Mouse (Mus musculus) adrenal gland, postnatal 14 days (tissue): ENCODE results near the gene Zfand3. TPM values are rescaled to one million over a fixed set of nuclear protein-coding genes. Genes with fewer than 3 reads are reported as not detected.

Experiments used
- DNase-seq: peaks from one replicate; pipeline ENCODE4 v3.0.0; 2021; ENCODE audit warnings: mixed read lengths
- long read RNA-seq, 2 experiments: library from polyadenylated mRNA; stranded (forward); transcript quantifications; one replicate each; pipeline ENCODE4 v2.0.0; 2021
- total RNA-seq: library from RNA; stranded (reverse); gene quantifications from 2 replicates; pipeline ENCODE4 v1.2.3, GENCODE M21; 2021

Zfand3 gene
- total RNA-seq, result 126 and 133 TPM in 2 replicates
- long read RNA-seq, experiment 1, transcript Zfand3-204 (5 exons, 3,489 nt), result major isoform, 5 of 19 reads
- long read RNA-seq, experiment 1, partial matches to known transcripts, result 5 of 19 reads
- long read RNA-seq, experiment 1, other reads (novel, unspliced or antisense), result 5 of 19 reads
- long read RNA-seq, experiment 2, partial matches to known transcripts, result 9 of 26 reads
- long read RNA-seq, experiment 2, other reads (novel, unspliced or antisense), result 10 of 26 reads

DNA sequence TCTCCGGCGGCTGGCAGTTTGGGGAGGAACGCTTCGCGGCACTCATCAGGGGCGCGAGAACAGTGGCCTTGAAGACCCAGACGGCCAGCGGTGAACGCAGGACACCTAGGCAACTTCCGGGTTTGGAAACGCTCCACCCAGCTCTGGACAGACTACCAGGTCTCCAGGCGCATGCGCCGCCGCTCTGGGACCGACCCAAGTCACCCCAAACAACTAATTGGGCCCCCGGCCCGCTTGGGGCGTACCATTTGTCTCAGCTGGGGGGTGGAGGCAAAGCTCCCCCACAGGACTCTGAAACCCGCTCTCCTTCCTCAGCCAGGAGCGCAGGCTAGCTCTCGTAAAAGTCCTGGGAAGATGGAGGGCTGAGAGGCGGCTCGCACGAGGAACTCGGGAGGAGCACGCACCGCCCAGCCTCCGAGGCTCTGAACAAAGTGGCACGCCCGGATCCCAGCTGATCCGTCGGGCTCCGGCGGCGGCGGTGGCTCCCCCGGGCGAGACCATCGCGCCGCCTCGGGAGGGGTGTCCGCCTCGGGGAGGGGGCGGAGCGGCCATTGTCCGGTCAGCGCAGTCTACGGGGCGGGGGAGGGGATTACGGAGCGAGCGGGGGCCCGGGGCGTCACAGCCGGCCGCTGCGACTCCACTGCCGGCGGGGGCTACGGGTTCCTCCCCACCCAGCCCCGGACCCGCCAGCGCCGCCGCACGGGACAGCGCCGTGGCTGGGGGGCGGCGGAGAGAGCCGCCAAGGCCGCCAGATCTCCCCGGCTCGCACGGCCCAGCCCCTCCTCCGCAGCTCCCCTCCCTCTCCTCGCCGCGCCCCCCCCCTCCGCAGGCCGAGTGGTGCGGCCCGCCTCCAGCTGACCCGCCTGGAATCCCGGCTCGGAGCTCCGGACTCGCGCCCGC, at the start of gene Zfand3:
TSS of gene Zfand3 (plus strand) at position 531 of the 900 bp plus-strand sequence.
- peak; percentile 97 for DNase-seq

DNA sequence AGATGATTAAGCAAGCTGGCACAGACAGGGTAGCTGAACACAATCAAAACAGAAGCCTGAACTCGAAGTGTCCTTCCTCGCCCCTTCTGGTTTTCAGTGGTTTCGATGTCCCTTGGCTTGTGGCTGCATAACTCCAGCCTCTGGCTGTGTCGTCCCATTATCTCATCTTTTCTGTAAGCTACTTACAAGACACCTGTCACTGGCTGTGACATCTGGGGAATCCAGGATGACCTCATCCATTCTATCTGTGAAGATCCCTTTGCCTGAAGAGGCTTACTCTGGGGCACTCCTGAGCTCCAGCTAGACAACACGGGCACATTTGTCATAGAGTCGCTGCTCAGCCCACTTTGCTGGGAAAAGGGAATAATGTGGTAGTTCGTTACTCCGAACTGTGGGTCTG, 48.7 kb upstream of the Zfand3 start:
- DNase-seq, result no peak

DNA sequence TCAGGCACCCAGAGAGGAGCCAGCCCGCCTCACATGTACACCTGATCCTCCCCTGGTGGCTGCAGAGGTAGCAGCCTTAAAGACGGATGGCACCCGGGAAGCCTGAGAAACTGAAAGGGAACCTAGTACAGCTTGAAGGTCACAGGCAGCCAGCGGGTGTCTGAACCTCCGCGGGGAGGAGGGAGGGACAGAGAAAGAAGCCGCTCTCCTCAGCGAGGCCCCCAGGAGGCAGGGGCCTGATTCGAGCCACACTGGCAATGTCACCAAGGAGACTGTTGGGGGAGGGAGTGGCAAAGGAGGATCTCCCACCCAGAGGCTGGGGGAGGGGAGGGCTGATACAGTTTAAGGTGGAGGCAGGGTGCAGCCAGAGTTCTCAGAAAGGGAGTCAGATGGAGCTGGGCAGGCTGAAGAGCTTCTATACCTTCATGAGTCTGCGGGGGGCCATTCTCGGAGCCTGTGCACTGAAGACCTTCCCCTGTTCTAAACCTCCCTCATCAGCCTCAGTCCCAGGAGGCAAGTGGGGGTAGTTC, 40.7 kb upstream of the Zfand3 start:
- peak; percentile 62 for DNase-seq

DNA sequence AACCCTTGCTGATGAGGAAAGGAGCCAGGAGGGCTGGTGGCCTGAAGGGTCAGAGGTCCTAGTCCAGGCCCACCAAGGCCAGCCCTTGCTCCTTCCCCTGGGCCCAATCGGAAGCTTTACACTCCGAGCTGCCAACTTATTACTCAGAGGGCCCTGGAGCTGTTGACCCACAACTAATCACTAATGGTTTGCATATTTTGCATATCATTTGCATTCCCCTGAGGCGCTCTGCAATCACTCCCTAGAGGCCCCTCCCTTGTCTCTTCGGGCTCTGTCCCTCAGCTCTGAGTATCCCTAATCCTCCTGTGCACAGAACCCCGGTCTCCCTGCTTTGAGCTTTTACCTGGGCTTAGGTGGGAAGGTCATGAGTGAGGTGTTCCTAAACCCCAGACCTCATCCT, 39.0 kb upstream of the Zfand3 start:
- DNase-seq, result no peak

DNA sequence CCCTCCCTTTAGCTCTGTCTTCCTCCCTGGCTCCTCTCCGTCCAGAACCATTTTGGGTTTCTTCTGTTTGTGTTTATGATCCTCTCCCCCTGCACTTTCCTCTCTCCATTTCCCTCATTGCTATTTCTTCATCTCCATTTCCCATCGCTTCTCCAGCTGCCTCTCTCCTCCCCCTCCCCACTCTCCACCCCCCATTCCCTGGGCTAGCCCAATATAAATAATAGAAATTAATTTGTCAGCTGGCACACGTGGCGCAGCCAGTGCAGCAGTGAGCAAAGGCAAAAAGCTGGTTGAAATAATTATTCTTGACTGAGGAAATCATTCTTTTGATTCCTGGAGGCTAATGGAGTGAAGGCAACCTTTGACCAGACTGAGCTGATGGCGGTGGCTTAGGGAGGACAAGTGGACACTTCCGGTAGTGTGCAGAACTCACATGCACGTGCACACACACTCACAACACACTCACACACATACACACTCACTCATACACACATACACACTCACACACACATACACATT, 34.4 kb upstream of the Zfand3 start, which contains the start of gene Mdga1:
TSS of gene Mdga1 (minus strand) at position 51 of the 519 bp plus-strand sequence.
- no peak for DNase-seq

DNA sequence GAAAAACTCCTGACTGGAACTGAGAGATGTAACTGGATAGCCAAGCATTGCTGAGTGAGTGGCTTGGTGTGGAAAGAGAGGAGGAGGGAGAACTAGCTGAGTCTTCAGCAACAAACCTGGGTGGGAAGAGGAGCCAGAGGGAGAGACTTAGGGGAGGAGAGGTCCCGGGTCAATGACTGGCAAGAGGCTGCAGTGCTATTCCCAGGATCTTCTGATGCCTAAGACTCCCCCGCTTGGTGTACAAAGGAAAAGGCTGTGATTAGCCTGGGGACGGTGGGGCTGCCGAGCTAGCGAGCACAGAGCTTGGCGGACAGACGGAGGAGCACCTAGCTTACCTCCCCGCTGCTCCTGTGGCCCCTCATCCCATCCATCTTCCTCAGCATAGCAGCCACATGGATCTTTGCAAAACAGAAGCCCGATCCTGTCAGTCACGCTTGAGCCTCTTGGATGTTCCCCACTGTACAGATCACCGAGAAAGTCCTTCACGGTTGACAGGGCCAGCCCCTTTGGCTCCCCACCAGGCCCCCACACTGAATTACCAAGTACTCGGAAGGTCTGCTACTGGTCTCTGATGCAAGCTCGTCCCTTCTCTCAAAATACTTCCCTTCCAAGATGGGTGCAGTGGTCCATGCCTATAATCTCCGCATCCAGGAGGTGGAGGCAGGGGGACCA, 32.6 kb upstream of the Zfand3 start:
- no peak for DNase-seq

DNA sequence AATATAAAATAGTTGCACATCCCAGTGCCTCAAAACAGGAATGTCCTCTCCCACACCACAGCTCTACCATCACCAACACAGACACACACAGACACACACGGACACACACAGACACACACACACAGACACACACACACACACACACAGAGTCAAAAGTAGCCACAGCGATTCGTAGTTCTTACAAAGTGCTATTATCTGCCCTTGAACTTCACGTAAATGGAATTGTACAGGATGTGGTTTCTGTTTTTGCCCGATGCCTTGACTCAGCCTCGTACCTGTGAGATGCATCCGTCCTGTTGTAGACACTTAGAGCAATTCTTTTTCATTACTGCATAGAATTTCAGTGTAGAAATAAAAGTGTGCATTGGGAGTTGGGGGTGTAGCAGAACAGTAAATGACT, 31.3 kb upstream of the Zfand3 start:
- DNase-seq, result no peak

DNA sequence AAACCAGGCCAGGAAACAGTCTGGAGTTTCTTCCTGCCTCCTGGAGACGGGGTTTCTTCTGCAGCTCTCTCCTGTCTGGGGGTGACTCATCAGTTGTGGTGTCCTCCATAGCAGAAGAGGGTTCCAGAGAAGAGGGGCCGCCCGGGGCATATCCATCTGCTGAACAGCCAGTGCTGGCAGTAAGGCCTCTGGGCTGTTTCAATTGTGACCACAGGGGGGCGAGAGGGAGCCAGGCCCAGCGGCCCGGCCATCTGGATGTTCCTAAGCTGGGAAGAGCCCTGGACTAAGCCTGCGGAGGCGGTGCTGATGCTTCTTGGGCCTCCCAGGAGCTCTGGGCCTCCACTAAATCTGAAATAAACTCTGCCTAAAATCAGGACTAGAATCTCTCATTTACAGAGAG, 28.8 kb upstream of the Zfand3 start:
- peak; percentile 94 for DNase-seq

DNA sequence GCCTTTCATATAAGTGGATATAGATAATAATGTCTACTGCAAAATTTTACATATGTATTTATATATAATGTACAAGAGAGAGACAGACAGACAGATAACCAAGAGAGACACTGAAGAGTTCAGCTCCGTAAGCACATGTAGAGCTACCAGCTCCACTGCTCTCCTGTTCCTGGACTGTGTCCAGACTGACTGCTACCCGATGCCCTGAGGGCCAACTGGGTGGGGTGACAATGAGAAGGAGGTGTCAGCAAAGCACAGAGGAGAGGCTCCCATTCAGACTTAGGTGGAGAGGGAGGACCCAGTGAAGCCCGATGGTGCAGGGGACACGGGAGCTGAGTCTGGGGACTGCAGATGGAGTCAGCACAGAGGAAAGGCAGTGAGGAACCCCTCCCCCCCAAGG, 25.5 kb upstream of the Zfand3 start:
- DNase-seq, result peak; percentile 27

DNA sequence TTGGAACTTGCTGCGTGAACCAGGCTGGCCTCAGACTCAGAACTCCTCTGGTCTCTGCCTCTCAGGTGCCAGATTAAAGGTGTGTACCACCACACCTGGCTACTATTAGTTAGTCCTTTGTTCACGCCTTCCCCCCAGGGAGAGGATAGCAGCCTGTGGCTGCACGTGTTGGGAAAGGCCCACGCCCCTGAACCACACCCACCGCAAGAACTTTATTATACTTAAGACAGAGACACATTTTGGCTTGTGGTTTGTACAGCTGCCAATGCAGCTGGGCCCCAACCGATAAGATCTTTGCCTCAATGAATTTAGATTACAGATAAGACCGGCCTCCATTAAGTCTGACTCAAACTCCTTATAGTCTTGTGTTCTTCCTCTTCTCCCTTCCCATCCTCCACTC, 24.7 kb upstream of the Zfand3 start:
- no peak for DNase-seq

DNA sequence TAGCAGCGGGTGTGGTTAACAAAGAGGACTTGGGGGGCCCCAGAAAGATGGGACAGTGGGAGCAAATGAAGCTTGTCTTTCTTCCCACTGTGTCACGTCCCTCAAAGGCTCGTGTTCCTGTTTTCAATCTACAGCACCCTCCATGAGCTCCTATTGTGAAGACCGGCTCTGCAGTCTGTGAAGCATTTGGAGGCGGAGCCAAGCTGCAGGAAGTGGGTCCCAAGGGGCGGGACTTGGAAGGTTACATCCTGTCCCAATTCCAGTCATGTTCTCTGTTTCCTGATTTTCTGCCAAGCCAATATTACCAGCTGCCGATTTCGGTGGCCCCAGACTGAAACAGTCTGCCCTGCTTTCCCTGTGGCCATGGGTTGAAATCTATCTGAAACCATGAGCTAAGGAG, 23.0 kb upstream of the Zfand3 start:
- DNase-seq, result no peak

DNA sequence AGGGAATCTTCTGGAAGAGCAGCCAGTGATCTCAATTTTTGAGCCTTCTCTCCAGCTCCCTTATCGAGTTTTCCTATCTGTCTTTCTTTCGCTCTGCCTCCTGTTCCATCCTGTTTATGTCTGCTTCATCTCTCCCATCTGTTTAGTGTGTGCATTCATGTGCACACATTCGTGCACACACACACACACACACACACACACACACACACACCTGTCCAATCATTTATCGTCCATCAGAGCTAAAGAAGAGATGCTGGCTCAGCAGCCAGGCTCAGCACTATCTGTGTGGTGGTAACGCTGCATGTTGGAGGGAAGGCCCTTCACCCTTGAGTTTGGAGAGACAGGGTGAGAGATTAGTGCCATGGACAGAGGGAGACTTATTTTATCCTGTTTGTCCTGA, 21.3 kb upstream of the Zfand3 start:
- no peak for DNase-seq

DNA sequence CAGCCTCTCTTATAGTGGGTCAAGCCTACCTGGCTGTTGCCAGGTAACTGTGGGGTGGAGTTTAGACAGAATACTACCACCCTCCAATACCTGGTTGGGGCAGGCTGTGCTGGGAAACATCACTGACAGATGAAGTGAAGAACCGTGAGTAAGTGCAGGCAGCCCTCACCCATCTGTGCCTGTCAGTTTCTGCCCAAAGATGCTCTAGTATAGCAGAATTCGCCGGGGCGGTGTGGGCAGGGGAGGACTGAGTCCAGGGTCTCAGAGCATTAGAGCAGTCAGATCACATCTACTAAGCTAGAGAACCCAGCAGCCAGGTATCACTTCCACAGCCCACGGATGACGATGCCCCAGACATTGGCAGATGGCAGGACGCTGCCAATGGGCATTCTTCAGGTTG, 19.6 kb upstream of the Zfand3 start:
- DNase-seq, result no peak

DNA sequence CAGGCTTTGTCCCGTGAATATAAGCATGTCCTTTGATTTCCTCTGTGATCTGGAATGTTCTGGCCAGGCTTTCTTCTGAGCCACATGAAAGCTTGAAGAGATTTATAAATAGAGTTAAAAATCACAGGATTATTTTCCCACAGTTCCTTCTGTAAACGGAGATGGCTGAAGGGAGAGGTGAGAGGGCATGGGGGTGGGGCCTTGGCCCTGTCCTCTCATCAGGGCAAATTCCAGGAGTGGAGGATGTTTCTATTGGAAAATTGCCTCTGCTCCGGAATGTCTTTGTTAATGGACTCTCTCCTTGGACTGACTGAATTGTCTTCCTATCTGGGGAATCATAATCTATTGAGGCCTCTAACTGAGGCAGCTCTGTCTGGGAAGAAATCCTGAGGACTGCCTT, 19.0 kb upstream of the Zfand3 start:
- no peak for DNase-seq

DNA sequence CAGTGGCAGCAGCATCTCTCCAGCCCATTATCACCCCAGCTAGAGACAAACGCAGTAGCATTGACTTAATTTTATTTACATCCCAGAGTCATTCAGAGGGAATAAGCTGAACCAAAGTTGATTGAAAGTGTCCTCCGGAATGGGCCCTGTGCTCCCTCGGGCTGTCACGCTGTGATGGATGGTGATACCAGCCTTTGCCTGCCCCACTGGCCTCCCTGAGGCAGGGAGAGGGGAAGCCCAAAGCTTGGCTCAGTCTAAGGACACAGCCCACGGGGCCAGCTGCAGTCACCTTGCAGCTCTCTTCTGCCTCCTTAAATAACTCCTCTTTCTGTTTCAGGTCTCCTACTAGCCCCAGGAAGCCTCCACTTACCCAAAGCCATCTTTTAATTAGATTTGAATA, 16.4 kb upstream of the Zfand3 start:
- peak; percentile 58 for DNase-seq

DNA sequence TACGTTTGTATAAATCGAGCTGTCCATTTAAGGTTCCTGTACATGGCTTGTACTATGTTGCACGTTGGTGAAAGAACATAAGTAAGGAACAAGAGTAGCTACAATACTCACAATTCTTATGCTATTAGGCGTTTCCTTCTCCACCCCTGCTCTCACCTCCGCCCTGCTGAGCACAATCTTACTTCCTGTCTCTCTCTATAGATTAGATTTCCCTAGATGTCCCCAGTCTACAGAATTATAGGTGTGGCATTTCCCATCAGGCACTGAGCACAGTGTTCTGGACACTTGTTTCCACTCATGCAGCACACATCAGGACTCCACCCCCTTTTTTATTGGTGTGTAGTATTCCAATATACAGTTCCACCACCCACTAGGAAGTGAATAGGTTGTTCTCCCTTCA, 14.9 kb upstream of the Zfand3 start:
- DNase-seq, result no peak

DNA sequence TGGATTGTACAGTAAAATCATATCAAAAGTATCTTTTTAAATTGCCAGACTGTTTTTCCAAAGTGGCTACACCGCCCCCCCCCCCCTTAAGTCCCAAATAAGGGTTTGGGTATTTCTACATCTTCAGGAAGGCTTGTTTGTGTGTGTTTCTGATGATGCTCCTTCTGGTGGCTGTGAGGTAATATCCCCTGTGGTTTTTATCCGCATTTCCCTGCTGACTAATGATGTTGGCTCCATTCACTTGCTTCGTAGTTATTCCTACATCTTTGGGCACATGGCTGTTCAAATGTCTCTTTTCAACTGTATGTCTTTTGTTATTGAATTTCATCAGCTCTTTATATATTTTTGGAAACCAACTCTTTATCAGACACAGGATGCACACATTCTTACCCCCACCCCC, 14.4 kb upstream of the Zfand3 start:
- no peak for DNase-seq

DNA sequence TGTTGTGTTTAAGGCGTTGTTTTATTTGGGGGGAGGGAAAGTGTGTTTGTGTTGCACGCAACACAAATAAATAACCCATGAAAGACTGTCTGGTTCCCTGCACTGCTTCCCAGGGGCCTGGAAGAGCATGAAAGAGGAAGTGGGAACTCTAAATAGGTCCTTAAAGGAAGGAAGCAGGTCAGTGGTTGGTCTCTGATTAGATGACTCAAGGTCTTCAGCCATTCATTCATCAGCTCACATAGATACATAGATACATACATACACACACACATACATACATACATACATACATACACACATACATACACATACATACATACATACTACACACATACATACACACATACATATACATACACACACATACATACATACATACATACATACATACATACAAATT, 13.7 kb upstream of the Zfand3 start:
- no peak for DNase-seq

DNA sequence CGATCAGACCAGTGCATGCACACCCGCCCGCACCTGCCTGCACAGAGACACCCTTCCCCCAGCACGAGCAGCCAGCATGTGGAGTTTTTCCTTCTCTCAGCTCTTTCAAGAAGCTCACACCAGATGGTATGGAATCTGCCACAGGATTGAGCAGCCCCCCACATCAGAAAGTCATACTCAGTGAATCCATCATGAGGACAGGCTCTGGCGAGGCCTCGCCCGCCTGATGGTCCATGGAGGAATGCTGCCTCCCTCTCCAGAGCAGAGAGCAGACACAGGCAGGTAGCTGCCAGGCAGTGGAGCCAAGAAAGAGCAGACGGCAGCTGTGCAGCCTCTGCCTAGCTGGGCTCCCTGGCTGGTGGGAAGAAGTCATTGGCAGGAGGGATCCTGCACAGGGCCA, 11.0 kb upstream of the Zfand3 start:
- no peak for DNase-seq

DNA sequence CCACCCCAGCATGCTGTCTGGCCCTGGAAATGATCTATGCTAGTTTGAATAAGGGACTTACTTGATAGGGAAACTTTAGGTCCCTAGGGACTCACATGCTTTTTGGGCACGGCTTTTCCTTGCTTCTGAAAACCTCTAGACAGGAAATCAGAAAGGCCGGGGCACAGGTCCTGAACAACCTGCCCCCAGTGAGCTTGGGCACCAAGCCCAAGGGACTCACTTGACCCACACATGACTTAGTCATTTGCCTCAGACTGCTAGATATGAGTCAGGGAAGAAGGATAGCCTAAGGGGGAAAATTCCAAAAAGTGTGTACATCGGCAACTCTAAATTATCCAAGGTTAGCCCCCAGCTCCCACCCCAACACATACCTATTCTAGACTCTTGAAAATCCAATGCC, 10.5 kb upstream of the Zfand3 start:
- DNase-seq, result peak; percentile 51

DNA sequence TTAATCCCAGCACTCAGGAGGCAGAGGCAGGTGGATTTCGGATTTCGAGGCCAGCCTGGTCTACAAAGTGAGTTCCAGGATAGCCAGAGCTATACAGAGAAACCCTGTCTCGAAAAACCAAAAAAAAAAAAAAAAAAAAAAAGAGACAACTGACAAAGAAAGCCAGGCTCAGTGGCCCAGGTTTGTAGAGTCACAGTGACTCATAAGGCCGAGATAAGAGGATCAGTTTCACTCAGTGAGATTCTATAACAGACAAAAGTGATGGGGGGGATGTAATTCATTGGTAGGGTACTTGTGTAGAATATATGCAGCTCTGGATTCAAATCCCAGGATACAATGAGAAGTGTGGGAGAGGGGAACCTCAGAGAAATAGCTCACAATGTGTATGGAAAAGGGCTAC, 10.1 kb upstream of the Zfand3 start:
- DNase-seq, result no peak

DNA sequence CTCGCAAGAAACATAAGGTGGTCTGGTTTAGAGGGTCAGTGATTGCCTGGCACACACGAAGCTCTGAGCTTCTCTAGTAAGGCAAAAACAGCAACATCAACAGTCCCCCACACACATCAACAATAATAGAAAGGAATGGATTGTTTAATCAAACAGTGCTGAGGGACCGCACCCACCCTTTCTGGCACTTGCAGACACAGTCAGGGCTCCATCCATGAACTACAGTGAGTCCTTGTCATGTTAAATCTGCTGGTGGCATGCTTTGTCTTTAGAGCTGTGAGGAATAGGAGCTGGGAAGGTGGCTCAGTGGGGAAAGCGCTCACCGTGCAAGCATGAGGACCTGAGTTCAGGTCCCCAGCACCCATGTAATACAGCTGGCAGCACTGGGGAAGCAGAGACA, 8.5 kb upstream of the Zfand3 start:
- no peak for DNase-seq

DNA sequence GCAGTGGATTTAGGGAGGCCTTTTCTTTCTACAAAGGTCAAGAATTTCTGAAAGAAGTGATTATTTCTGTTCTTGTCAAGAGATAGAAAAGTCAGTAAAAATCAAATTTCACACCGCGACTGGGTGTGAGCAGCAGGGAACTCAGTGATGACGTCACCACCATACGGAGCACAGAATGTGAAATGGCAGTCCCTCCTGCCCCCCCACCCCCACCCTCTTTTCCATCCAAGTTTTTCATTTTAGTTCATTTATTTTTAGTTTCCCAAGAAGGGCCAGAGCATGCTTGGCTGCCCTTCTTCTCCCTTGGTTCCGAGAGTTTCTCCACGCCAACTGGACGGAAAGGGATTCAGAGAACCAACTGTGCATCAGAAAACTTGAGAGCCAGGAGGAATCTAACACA, 6.8 kb upstream of the Zfand3 start:
- no peak for DNase-seq
